Mouse (Mus musculus): ENCODE results near the gene Fam131b. TPM values are rescaled to one million over a fixed set of nuclear protein-coding genes. Genes with fewer than 3 reads are reported as not detected.

The Fam131b gene
- polyA plus RNA-seq (2012; rRNA removed): 27.0 and 29.4 TPM in 2 replicates

DNA sequence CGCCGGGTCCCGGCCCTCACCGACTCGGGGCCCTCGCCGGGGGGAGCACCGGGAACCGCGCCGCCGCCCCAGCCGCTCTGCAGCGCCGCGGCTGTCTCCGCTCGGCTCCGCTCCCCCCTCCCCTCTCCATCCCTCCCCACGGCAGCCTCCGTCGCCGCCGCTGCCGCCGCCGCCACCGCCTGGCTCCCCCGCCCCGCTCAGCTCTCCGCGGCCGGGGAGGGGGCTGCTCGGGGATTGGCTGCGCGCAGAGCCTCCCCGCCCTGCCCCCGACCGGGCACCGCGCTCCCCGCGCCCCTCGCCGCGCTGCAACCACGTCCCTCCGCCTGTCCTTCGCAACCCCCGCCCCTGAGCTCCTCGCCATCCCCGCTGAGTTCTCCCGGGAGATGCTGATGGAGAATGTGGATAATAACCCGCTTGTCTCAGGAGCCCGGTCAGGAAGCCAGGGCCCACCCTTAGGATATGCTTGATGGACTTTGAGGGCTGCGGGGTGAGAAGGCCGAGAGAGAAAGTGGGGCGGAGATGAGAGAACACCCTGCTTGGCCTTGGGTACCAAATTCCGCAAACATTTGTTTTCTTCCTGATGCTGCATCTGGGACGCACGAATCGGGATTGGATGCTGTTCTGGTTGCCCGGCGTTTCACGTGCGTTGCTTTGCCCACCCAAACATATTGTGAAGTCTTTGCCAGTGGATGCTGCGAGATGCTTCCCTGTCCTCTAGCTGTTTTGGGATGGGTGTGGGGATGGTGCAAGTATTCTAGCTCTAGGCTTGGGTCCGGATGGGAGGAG is at the start of gene Fam131b:
Fam131b (minus strand) TSS at position 162 of the 786 bp plus-strand sequence.

DNA sequence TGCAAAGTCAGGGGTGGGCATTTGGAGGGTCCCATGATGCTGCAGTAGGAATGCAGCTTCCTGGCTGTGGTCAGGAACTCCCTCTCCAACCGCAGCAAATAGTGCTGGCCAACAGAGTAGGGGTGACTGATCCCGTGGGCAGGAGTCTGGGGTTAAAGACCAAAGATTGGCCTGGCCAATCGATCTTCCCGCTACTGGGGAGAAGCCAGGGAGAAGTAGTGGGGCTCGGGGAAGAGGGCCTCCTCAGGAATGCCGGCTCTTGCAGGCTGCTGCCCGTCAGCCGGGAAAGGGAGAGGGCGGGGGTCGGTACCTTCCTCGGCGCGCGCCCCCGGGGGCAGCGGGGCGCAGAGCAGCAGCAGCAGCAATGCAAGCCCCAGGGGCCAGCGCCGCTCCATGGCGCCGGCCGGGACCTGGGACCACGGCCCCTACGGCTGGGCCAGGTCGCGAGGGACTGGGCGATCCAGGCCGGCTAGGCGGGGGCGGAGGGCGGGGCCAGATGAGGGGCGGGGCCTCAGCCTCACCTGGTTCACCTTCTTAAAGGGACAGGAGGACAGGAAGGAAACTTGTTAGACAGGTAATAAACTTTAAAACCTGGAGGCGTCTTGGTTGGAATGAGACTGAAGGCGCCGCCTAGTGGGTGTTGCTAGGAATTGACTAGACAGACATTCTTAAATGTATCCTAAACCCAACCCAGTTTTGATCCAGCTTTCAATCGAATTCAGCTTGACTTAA is 48.5 kb upstream of the Fam131b start, which contains the start of gene Epha1:
Epha1 (minus strand) TSS at position 453 of the 732 bp plus-strand sequence.

DNA sequence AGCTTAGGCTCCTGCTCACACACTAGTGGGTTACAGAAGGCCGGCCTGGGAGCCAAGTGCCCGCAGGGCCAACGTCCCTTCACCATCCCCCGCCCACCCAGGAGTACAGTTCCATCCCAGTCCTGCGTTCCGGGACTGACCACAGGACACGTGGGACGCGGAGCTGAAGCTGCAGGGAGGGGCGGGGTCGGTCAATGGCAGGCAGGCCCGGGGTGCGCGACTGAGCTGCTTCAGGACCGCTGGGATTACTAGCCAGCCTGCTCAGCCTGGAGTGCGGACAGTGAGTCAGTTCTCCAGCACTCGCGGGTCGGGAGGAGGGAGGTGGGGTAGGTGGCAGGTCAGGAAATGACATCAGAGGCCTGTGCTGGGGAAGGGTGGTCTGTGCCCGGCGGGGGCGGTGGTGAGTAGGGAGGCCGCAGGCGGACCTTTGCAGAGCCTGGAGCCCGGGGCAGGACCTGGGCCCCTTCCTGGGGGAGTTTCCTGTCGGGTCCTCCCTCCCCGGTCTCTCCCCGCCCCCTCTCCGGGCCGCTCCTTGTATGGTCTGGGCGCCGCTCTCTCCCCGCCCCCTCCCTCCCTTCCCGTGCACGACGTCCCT is 25.1 kb upstream of the Fam131b start, which contains the start of gene Zyx:
Zyx (plus strand) TSS at position 205 of the 595 bp plus-strand sequence.

DNA sequence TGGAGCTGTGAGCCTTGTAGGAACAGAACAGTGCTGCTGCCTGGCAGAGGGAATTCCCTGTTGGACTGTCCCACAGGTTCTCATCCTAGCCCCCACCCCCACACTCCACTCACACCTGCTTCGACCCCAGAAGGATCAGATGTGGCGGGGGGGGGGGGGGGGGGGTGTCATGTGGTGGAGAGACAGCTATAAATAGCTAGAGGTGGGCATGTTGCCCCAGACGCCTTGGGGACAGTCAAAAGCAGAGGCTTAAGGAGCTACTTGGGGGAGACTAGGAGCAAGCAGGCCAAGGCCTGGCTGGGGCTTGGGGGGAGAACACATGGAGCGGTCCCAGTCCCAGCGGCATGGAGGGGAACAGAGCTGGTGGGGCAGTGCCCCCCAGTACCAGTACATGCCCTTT is 38.0 kb downstream of the Fam131b start, which contains the start of gene Clcn1:
Clcn1 (plus strand) TSS at position 238 of the 400 bp plus-strand sequence.

Other genes with a start within 250 kb of the Fam131b start
- not detected in 2 replicates for gene Tas2r139, start 183.7 kb downstream of the Fam131b start, polyA plus RNA-seq (2012; rRNA removed)
- gene Tas2r144, start 109.3 kb downstream of the Fam131b start, polyA plus RNA-seq (2012; rRNA removed): not detected in 2 replicates
- gene Gstk1, start 78.7 kb downstream of the Fam131b start, polyA plus RNA-seq (2012; rRNA removed): 10.6 and 11.0 TPM in 2 replicates
- gene Tmem139, start 62.7 kb downstream of the Fam131b start, polyA plus RNA-seq (2012; rRNA removed): 0.16 and 0.34 TPM in 2 replicates
- 84.5 and 96.7 TPM in 2 replicates for gene Casp2, start 59.7 kb downstream of the Fam131b start, polyA plus RNA-seq (2012; rRNA removed)
- gene Clcn1, start 38.0 kb downstream of the Fam131b start, polyA plus RNA-seq (2012; rRNA removed): 10.5 and 11.9 TPM in 2 replicates
- gene Zyx, start 25.0 kb upstream of the Fam131b start, polyA plus RNA-seq (2012; rRNA removed): 57.3 and 77.9 TPM in 2 replicates
- 0.47 and 2.9 TPM in 2 replicates for gene Epha1, start 48.6 kb upstream of the Fam131b start, polyA plus RNA-seq (2012; rRNA removed)
- not detected in 2 replicates for gene Tas2r143, start 75.6 kb upstream of the Fam131b start, polyA plus RNA-seq (2012; rRNA removed)
- gene Tas2r135, start 80.8 kb upstream of the Fam131b start, polyA plus RNA-seq (2012; rRNA removed): 0.07 TPM in 1 of 2 replicates, not detected in the other
- gene Tas2r126, start 109.9 kb upstream of the Fam131b start, polyA plus RNA-seq (2012; rRNA removed): not detected in 2 replicates
- gene Olfr458, start 140.6 kb upstream of the Fam131b start, polyA plus RNA-seq (2012; rRNA removed): not detected in 2 replicates
- gene Olfr457, start 151.7 kb upstream of the Fam131b start, polyA plus RNA-seq (2012; rRNA removed): not detected in 2 replicates
- gene Olfr456, start 162.6 kb upstream of the Fam131b start, polyA plus RNA-seq (2012; rRNA removed): not detected in 2 replicates
- not detected in 2 replicates for gene Olfr455, start 222.9 kb upstream of the Fam131b start, polyA plus RNA-seq (2012; rRNA removed)